Mouse (Mus musculus): ENCODE measurements around the gene Arhgef7. TPM values are rescaled to one million over a fixed set of nuclear protein-coding genes. Genes with fewer than 3 reads are reported as not detected.

Gene Arhgef7
- polyA plus RNA-seq, 1 experiment from 2014 or later = 37.3 TPM

- Histone ChIP-seq H3K4me1 (ENCODE audit: control insufficient read depth, insufficient read depth, low read length) (0 out of 2 replicates have a peak, but pooled peaks cover 6% of the 10 kb centered on the region), H3K4me2 (replicated peaks; ENCODE audit: low read depth, low read length) (no peak overlapping the region), H3K9me3 (ENCODE audit: control insufficient read depth, low read length) (no peaks in the 10 kb centered on the region), H3K27ac (ENCODE audit: low read depth, low read length) (no peak overlapping the region), H3K36me3 (ENCODE audit: control insufficient read depth, insufficient read depth, low read length) (no peaks in the 10 kb centered on the region), H3K27me3 (ENCODE audit: control insufficient read depth, insufficient read depth, low read length) (no peaks in the 10 kb centered on the region), H3K4me3 (ENCODE audit: low read length) (no peak overlapping the region), H3K9ac (ENCODE audit: low read depth, low read length) (no peak overlapping the region)
- WGBS = 85% methylated on average over 7 of the region's 7 CpGs
- no peak for ATAC-seq (ENCODE audit: low FRiP score, low TSS enrichment)
Observed at GRCm38 (mm10) chr8:11697467-11697866, 30.1 kb upstream of the Arhgef7 start.

- no peak overlapping the region; the same call in 1 of the 2 replicates for H3K4me2 ChIP-seq (replicated peaks; ENCODE audit: low read depth, low read length)
- no peak for ATAC-seq (ENCODE audit: low FRiP score, low TSS enrichment)
- WGBS = 90% methylated on average over 5 of the region's 5 CpGs
- no peaks in the 10 kb centered on the region for H3K36me3 ChIP-seq (ENCODE audit: control insufficient read depth, insufficient read depth, low read length)
- no peaks in the 10 kb centered on the region for H3K9me3 ChIP-seq (ENCODE audit: control insufficient read depth, low read length)
- H3K4me3 ChIP-seq (ENCODE audit: low read length) = peak overlapping the region; percentile 16; the same call in 1 of the 2 replicates
- no peaks in the 10 kb centered on the region for H3K27me3 ChIP-seq (ENCODE audit: control insufficient read depth, insufficient read depth, low read length)
- H3K27ac ChIP-seq (ENCODE audit: low read depth, low read length) = no peak overlapping the region
- H3K4me1 ChIP-seq (ENCODE audit: control insufficient read depth, insufficient read depth, low read length) = 0 out of 2 replicates have a peak, but pooled peaks cover 6% of the 10 kb centered on the region
- H3K9ac ChIP-seq (ENCODE audit: low read depth, low read length) = 0 out of 2 replicates have a peak overlapping the region, but pooled peaks have one; percentile 18
Observed at GRCm38 (mm10) chr8:11699442-11700001, 28.0 kb upstream of the Arhgef7 start.

- WGBS = 32% methylated on average over 26 of the region's 26 CpGs
Observed at GRCm38 (mm10) chr8:11700060-11701032, 27.2 kb upstream of the Arhgef7 start.

GRCm38 (mm10) chr8:11701033-11701362 lies 26.5 kb upstream of the Arhgef7 start, which contains the start of gene 1700016D06Rik:
1700016D06Rik (minus strand) TSS chr8:11701063.
- Histone ChIP-seq H3K9me3 (ENCODE audit: control insufficient read depth, low read length) (no peaks in the 10 kb centered on the region), H3K4me3 (ENCODE audit: low read length) (peak within 1 kb of the TSS; percentile 16; the same call in 1 of the 2 replicates), H3K4me2 (replicated peaks; ENCODE audit: low read depth, low read length) (peak within 1 kb of the TSS; percentile 35), H3K27ac (ENCODE audit: low read depth, low read length) (no peak within 1 kb of the TSS), H3K36me3 (ENCODE audit: control insufficient read depth, insufficient read depth, low read length) (no peaks in the 10 kb centered on the region), H3K9ac (ENCODE audit: low read depth, low read length) (peak within 1 kb of the TSS; percentile 18; the same call in 1 of the 2 replicates), H3K4me1 (ENCODE audit: control insufficient read depth, insufficient read depth, low read length) (0 out of 2 replicates have a peak, but pooled peaks cover 6% of the 10 kb centered on the region), H3K27me3 (ENCODE audit: control insufficient read depth, insufficient read depth, low read length) (no peaks in the 10 kb centered on the region)
- ATAC-seq (ENCODE audit: low FRiP score, low TSS enrichment) = no peak
- WGBS = 69% methylated on average over 6 of the region's 6 CpGs

More at GRCm38 (mm10) chr8:11700060-11701032, 27.2 kb upstream of the Arhgef7 start:
- Histone ChIP-seq H3K27me3 (ENCODE audit: control insufficient read depth, insufficient read depth, low read length) (no peaks in the 10 kb centered on the region), H3K9me3 (ENCODE audit: control insufficient read depth, low read length) (no peaks in the 10 kb centered on the region), H3K4me2 (replicated peaks; ENCODE audit: low read depth, low read length) (peak overlapping the region; percentile 35), H3K27ac (ENCODE audit: low read depth, low read length) (no peak overlapping the region), H3K9ac (ENCODE audit: low read depth, low read length) (peak overlapping the region; percentile 18; the same call in 1 of the 2 replicates), H3K36me3 (ENCODE audit: control insufficient read depth, insufficient read depth, low read length) (no peaks in the 10 kb centered on the region), H3K4me1 (ENCODE audit: control insufficient read depth, insufficient read depth, low read length) (0 out of 2 replicates have a peak, but pooled peaks cover 6% of the 10 kb centered on the region), H3K4me3 (ENCODE audit: low read length) (peak overlapping the region; percentile 16; the same call in 1 of the 2 replicates)
- ATAC-seq (ENCODE audit: low FRiP score, low TSS enrichment) = peak; percentile 87

- Histone ChIP-seq H3K9ac (ENCODE audit: low read depth, low read length) (no peak overlapping the region), H3K27ac (ENCODE audit: low read depth, low read length) (no peak overlapping the region), H3K4me3 (ENCODE audit: low read length) (no peak overlapping the region), H3K4me1 (ENCODE audit: control insufficient read depth, insufficient read depth, low read length) (0 out of 2 replicates have a peak, but pooled peaks cover 6% of the 10 kb centered on the region), H3K27me3 (ENCODE audit: control insufficient read depth, insufficient read depth, low read length) (no peaks in the 10 kb centered on the region), H3K9me3 (ENCODE audit: control insufficient read depth, low read length) (no peaks in the 10 kb centered on the region), H3K4me2 (replicated peaks; ENCODE audit: low read depth, low read length) (no peak overlapping the region), H3K36me3 (ENCODE audit: control insufficient read depth, insufficient read depth, low read length) (no peaks in the 10 kb centered on the region)
- no peak for ATAC-seq (ENCODE audit: low FRiP score, low TSS enrichment)
- WGBS = 81% methylated on average over 6 of the region's 6 CpGs
Observed at GRCm38 (mm10) chr8:11701428-11701827, 26.1 kb upstream of the Arhgef7 start.

GRCm38 (mm10) chr8:11703789-11704188 lies 23.7 kb upstream of the Arhgef7 start:
- Histone ChIP-seq H3K27me3 (ENCODE audit: control insufficient read depth, insufficient read depth, low read length) (no peaks in the 10 kb centered on the region), H3K4me3 (ENCODE audit: low read length) (no peak overlapping the region), H3K36me3 (ENCODE audit: control insufficient read depth, insufficient read depth, low read length) (no peaks in the 10 kb centered on the region), H3K4me1 (ENCODE audit: control insufficient read depth, insufficient read depth, low read length) (0 out of 2 replicates have a peak, but pooled peaks cover 6% of the 10 kb centered on the region), H3K9ac (ENCODE audit: low read depth, low read length) (no peak overlapping the region), H3K9me3 (ENCODE audit: control insufficient read depth, low read length) (no peaks in the 10 kb centered on the region), H3K4me2 (replicated peaks; ENCODE audit: low read depth, low read length) (no peak overlapping the region), H3K27ac (ENCODE audit: low read depth, low read length) (no peak overlapping the region)
- WGBS = 89% methylated on average over 5 of the region's 5 CpGs
- no peak for ATAC-seq (ENCODE audit: low FRiP score, low TSS enrichment)

- no peaks in the 10 kb centered on the region for H3K27me3 ChIP-seq (ENCODE audit: control insufficient read depth, insufficient read depth, low read length)
- no peaks in the 10 kb centered on the region for H3K36me3 ChIP-seq (ENCODE audit: control insufficient read depth, insufficient read depth, low read length)
- no peak overlapping the region for H3K4me3 ChIP-seq (ENCODE audit: low read length)
- H3K4me1 ChIP-seq (ENCODE audit: control insufficient read depth, insufficient read depth, low read length) = 0 out of 2 replicates have a peak, but pooled peaks cover 6% of the 10 kb centered on the region
- no peak overlapping the region for H3K9ac ChIP-seq (ENCODE audit: low read depth, low read length)
- WGBS = 73% methylated on average over 6 of the region's 6 CpGs
- H3K4me2 ChIP-seq (replicated peaks; ENCODE audit: low read depth, low read length) = no peak overlapping the region
- H3K27ac ChIP-seq (ENCODE audit: low read depth, low read length) = no peak overlapping the region
- no peaks in the 10 kb centered on the region for H3K9me3 ChIP-seq (ENCODE audit: control insufficient read depth, low read length)
- no peak for ATAC-seq (ENCODE audit: low FRiP score, low TSS enrichment)
Observed at GRCm38 (mm10) chr8:11704716-11705420, 22.7 kb upstream of the Arhgef7 start.

GRCm38 (mm10) chr8:11705818-11706217 lies 21.7 kb upstream of the Arhgef7 start:
- no peak for ATAC-seq (ENCODE audit: low FRiP score, low TSS enrichment)
- Histone ChIP-seq H3K36me3 (ENCODE audit: control insufficient read depth, insufficient read depth, low read length) (no peaks in the 10 kb centered on the region), H3K9me3 (ENCODE audit: control insufficient read depth, low read length) (no peaks in the 10 kb centered on the region), H3K4me3 (ENCODE audit: low read length) (no peak overlapping the region), H3K27ac (ENCODE audit: low read depth, low read length) (no peak overlapping the region), H3K27me3 (ENCODE audit: control insufficient read depth, insufficient read depth, low read length) (no peaks in the 10 kb centered on the region), H3K4me2 (replicated peaks; ENCODE audit: low read depth, low read length) (no peak overlapping the region), H3K9ac (ENCODE audit: low read depth, low read length) (no peak overlapping the region), H3K4me1 (ENCODE audit: control insufficient read depth, insufficient read depth, low read length) (0 out of 2 replicates have a peak, but pooled peaks cover 3% of the 10 kb centered on the region)
- 74% methylated on average over 12 of the region's 12 CpGs for WGBS
